Mouse (Mus musculus) layer of hippocampus, adult 9-10 months (tissue): ENCODE measurements around the gene Hao2.

Experiments
- DNase-seq: peaks from one replicate; pipeline ENCODE4 v3.0.0; 2022; ENCODE audit warnings: low spot score

The Hao2 gene

DNA sequence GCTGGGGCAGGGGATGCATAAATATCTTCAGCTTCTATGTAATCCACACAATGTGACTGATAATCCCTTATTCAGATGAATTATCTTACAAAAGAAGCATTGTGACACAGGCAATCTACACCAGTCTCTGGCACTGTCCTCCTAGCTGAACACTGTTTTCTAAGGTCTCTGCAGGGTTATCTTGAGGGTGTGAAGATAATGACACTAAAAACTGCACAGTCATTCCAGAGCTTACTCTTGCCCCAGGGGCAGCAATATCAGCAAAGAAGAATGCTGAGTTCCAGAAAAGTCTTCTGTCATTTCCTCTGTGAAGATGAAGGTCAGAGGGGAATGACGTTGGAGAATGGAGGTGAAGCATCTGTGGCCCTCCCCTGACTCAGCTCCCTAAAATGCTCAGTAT is 36.1 kb downstream of the Hao2 start:
- DNase-seq, result no peak

DNA sequence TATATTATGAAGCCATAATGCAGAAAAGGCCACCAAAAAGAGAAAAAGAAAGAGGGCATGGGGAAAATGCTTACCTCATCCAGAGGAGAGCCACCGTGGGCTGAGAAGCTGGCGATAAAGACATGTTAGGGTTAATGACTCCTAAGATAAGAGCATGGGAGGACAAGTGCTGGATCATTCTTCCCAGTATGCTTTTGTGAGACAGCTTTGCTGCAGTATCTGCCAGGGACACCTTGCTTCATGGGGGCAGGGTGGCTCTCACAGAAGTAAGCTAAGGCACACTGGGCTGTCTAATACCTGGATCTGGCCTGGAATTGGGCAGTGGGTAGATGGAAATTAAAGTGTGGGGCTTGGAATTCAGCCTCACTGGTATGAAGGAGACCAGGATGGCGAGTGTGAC is 37.9 kb downstream of the Hao2 start:
- no peak for DNase-seq

DNA sequence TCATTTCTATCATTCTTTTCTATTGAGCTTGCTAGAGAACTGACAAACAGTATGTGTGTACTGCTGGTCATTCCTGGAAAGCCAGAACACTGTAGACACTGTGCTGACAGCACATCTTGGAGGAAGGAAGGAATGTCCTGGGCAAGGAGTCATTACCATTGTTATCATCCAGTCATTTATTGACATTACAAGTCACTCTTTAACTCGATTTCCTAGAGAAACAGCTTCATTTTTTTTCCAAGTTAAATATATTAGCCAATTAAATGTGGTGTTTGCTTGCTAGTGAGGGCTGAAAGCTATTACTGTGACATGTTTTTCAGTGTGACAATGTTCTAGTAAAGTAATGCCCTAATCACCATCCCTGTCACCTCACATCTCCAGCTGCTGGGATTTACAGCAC is 39.4 kb downstream of the Hao2 start:
- no peak for DNase-seq

DNA sequence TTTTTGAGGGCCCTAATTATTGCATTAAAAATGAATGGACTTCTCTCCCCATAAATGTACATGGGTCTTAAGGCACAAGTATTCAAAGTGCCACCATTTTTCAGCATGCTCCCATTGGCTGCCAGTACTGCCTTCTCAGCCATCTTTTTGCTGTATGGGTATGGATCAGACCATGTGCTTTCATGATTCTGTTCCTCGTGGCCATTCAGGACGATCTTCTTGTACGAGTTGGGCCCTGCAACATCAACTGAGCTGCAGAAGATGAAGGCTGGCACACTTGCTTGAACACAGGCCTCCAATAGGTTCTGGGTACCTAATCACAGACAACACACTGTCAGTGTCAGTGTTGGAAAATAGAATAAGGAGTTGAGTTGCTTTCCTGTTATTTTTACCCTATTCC is 40.0 kb downstream of the Hao2 start:
- no peak for DNase-seq

DNA sequence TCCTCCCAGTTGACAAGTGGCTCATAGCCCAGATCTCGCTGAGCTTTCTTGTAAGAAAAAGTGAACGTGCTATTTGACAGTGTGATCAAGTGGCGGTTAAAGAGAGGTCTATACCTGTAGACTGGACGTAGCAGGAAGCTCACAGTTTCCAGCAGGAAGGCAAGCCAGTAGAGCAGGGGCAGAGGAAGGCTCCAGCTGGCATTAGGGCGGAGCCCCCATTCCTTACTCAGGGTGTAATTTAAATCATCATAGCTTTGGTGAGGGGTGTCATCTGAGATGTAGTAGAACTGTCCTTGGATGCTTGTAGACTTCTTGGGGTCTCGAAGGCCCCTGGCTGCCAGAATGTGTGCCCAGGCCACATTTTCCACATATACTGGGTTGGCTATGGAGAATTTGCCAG is 40.4 kb downstream of the Hao2 start:
- DNase-seq, result no peak

DNA sequence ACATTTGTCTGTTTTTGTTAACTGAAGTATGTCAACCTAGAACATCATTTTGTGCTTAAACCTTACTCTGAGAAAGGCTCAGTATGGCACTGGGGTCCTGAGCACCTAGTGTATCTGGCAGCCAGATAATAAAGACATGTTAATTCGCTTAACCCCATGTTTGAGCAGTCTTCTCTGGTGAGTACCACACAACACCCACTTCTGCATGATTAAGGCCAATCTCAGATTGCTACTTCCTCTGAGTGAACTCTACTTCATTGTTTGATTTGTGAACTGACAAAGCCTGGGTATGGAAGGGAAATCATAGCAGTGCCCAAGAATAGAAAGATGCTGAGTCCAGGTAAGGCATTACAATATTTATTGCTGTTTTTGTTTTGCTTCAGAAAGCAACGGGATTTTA is 41.2 kb downstream of the Hao2 start:
- no peak for DNase-seq

DNA sequence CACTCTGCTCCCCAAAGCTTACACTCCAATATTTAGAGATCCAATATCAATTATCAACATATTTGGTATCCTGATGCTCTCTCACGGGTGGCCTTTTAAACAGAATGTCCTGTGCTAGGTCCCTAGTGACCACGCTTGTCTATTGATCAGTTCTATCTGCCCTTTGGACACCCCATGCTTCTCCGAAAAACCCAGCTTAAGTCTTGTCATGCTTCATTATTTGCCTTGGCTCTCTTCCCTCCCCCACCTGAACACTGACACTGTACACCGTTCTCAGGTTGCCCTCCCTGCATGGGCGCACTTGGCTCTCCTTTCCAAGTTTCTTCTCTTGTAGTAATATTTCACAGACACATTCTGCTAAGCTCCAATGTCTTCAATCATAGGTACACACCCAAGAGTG is 42.8 kb downstream of the Hao2 start:
- DNase-seq, result no peak

DNA sequence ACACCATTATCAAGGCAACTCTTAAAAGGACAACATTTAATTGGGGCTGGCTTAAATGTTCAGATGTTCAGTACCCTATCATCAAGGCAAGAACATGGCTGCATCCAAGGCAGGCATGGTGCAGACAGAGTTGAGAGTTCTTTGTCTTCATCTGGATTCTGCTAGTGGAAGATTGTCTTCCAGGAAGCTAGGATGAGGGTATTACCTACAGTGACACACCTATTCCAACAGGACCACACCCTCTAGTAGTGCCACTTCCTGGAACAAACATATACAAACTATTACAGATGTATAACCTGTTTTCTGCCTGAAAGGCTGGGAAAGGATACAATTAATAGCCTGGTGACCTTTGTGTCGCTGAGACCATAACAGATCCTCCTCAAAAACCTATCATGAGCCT is 44.1 kb downstream of the Hao2 start:
- no peak for DNase-seq
